Mouse (Mus musculus) cerebellum, postnatal 36 days (tissue): ENCODE data around the gene Smurf1.

ENCODE experiments used
- DNase-seq, 2 experiments: peaks; one replicate each; pipeline ENCODE4 v3.0.0; 2021 to 2022; ENCODE audit warnings: mixed read lengths in 2 of 2

The Smurf1 gene

GRCm38 (mm10) chr5:144965639-144966351 is at the start of gene Smurf1:
Gene Smurf1 (minus strand): TSS chr5:144965847.
- DNase-seq: peak; percentile 77 to 85

GRCm38 (mm10) chr5:145014278-145014677 is 48.6 kb upstream of the Smurf1 start:
- DNase-seq: no peak

- DNase-seq: no peak
Observed at GRCm38 (mm10) chr5:145008878-145009659, 43.4 kb upstream of the Smurf1 start.

DNA sequence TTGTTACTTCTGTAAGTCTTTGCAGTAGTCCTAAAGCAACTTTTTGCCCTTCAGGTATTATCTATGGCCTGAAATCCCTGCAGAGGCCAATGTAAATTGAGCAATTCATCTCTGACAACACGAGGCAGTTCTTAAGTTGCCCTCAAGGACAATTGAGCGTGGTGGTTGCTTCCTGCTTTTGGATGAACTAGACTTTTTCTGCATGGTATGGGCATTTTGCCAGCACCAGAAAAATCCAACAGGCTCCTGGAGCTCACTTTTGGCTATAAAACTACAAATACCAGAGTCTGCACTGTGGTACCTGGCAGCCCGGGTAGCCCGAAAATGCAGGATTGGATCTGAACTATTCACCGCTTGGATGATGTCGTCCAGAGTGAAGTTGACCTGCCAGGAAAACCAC is 39.9 kb upstream of the Smurf1 start:
- no peak for DNase-seq

DNA sequence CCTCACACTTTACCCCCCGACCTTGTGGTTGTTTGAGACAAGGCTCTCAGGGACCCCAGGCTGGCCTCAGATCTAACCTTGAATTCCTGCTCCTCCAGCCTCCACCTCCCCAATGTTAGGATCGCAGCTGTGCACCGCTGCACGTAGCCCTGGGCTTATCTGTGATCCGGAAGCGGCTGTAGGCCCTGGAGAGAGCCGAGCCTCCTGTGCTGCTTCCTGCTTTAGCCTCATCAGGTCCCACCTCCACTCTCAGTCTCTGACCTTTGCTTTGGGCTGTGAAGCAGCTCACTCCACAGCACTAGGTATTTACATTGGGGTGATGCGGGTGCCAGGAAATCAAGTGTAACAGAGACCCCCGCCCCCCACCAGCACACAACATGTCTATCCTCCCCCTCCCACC is 38.8 kb upstream of the Smurf1 start:
- no peak for DNase-seq

- no peak for DNase-seq
Observed at GRCm38 (mm10) chr5:145003362-145003761, 37.7 kb upstream of the Smurf1 start.

DNA sequence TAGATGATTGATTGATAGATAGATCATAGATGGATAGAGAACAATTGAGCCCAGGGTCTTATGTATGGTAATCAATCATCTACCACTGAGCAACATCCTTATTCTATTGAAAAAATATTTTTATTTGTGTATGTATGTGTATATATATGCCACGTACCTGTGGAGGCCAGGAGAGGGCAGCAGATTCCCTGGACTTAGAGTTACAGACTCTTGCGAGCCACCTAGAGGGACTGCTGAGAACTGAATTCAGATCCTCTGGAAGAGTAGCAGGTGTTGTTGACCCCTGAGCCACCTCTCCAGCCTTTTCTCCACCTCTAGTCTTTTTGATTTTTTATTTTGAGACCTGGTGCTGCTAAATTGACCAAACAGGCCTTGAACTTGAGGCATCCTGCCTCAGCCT is 32.8 kb upstream of the Smurf1 start:
- DNase-seq: no peak

DNA sequence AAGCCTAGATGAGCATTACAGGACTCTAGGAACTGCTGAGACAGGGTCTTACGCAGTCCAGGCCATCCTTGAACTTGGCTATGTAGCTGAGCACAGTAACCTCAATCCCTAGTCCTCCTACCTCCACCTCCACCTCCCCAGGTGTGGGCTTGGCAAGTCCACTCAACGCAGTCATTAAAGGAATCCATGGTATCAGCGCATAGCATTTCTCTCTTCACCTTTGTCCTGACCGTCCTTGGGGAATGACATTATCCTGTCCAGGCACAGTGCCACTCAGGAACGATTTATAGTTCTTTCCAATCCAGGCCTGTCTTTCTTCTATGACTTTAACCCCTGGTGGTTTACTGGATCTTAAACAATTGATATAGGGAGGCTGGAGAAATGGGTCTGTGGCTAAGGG is 24.8 kb upstream of the Smurf1 start:
- DNase-seq: no peak

DNA sequence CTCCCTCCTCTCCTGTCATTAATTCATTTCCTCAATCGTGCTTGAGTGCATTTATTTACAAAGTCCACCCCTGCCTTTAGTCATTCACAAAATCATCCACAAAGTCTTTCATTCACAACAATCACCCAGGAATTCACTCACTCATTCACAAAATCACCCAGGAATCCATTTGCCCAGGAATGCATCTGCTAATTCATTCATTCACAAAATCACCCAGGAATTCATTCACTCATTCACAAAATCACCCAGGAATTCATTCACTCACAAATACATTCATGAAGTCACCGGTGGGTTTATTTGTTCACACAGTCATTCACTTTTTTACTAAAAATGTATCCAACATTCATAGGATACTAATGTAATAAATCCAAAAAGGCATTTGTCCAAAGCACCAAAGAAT is 24.4 kb upstream of the Smurf1 start:
- DNase-seq: no peak

- no peak for DNase-seq
Observed at GRCm38 (mm10) chr5:144989061-144989405, 23.4 kb upstream of the Smurf1 start.

GRCm38 (mm10) chr5:144988340-144989060 is 22.9 kb upstream of the Smurf1 start:
- DNase-seq: peak; percentile 12 to 52

- DNase-seq: no peak
Observed at GRCm38 (mm10) chr5:144987561-144987960, 21.9 kb upstream of the Smurf1 start.

- DNase-seq: no peak
Observed at GRCm38 (mm10) chr5:144984839-144985238, 19.2 kb upstream of the Smurf1 start.

DNA sequence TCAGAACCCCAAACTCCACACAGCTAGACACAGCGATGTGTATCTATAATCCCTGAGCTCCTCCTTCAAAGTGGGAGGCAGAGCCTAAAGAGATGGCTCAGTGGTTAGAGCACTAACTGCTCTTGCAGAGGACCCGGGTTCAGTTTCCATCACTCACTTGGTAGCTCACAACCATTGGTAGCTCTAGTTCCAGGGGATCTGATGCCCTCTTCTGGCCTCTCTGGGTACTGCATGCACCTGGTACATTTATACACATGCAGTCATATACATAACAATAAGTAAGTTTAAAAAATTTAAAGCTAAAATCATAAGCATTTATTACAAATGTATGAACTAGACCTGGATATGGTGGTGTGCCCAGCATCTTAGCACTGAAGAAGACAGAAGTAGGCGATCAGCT is 17.6 kb upstream of the Smurf1 start:
- DNase-seq: no peak

GRCm38 (mm10) chr5:144979110-144979509 is 13.5 kb upstream of the Smurf1 start:
- DNase-seq: no peak

DNA sequence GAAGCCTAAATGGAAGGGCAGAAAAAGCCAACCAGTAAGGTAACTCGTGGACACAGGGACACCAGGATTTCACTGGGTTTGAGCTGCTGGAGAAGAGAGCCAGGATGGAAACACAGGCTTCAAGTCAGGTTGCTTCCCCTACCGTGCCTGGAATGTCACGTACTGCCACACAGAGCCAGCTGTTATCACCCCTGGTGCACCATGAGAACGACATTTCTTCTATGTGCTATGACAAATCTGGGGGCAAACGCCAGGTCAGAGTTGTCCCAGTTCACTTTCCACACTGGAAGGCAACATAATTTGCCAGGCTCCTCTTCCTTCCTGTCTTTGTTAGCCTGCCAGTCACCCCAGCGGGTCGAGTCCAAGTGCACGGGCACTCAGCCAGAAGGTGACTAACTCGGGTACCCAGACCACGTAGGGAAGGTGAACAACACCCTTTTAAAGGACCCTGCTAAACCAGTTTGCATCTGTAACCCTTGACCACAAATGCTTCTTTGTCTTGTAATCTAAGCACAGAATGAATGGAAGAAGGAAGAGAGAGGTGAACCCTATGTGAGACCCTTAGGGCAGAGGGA is 13.0 kb upstream of the Smurf1 start:
- no peak for DNase-seq

DNA sequence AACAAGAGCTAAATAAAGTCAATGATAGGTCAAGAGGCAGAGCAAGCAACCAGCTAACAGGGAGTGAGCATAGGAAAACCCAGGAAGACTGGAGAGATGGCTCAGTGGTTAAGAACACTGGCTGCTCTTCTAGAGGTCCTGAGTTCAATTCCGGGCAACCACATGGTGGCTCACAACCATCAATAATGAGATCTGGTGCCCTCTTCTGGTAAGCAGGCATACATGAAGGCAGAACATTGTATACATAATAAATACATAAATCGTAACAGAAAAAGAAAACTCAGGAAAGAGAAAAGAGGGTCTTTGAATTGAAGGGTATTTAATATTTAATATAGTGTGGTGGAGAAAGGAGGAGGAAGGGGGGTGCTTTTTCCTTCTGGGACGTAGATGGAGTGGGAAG is 5.6 kb upstream of the Smurf1 start:
- DNase-seq: no peak

DNA sequence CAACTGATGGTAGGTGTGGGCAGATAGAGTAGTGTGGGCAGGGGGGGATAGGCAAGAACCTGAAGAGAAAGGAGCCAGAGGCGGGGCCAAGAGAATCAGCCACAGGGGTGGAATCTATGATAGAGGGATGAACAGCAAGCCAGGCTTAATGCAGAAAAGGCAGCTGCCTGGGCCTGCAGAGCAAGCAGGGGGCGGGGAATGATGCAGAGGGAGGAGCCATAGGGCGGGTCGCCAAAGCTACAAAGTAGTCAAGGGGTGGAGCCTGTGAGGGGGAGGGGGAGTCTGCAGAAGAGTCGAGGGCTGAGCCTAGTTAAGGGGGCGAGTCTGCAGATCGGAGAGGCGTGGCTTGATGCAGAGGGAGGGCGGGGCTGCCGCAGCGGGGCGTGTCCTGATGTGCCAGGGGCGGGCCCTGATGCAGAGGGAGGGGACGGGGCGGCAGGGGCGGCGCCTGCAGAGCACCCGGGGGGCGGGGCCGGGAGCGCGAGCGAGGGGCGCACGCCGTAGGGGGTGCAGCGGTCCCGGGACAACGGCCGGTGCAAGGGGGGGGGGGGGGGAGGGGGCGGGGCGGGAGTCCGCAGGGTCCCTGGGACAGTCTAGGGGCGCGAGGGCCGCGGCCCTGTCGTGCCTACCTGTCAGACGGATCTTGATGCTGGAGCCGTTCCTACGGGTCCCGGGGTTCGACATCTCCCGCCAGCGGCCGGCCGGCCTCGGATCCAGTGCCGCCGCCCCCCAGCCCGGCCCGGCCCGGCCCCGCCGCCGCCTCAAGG is 592 bp downstream of the Smurf1 start:
- DNase-seq: peak; percentile 66 to 74

DNA sequence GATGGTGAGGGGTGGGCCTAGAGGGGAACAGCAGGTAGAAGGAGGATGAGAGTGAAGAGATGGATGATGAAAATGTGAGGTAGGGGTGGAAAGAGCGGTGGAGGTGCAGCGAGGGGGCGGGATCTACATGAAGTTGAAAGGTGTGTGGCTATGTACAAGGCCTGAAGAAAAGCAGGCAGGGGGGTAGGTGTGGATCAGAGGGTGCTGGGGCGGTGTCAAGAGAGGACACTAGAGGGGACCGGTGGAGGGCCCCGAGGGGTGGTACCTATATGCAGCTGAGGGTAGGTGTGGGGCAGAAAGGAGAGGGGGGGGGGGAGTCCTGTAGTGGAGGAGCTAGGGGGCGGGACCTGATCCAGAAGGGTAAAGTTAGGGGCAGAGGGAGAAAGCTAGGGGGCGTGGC is 1.2 kb downstream of the Smurf1 start:
- no peak for DNase-seq

GRCm38 (mm10) chr5:144963817-144964261 is 1.8 kb downstream of the Smurf1 start:
- DNase-seq: peak in 1 of 2 experiments; percentile 26

DNA sequence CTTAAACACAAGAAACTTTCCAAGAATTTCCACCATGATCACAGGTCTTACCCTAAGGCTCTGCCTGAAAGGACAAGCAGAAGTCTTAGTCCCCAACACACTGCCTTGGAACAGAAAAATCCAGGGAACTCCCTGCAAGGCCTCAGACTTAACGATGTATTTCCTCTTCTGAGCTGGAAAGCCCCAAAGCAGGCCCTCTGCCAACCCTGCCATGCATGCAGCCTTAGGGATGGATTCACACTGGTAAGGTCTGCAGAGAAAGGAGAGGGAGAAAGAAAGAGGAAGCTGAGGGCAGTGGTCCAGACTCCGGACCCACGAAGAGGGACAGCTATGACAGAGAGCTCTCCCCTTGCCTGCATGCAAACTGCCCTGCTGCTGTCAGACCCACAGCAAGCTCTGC is 2.2 kb downstream of the Smurf1 start:
- no peak for DNase-seq

DNA sequence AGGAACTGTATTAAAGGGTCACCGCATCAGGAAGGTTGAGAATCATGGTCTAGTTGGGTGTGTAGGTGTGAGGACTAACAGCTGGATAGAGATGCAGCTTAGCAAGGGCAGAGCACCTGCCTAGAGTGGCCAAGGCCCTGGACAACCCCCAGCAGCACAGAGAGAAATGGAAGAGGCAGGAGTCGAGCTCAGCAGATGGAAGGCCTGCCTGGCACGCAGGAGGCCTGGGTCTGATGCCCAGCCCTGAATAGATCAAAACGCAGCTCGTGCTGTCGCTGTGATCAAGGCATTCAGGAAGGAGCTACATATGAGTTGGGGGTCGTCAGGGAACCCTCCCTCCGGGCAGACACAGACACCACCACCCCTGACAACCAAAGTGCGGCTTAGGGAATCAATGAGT is 7.4 kb downstream of the Smurf1 start:
- peak; percentile 33 to 39 for DNase-seq

DNA sequence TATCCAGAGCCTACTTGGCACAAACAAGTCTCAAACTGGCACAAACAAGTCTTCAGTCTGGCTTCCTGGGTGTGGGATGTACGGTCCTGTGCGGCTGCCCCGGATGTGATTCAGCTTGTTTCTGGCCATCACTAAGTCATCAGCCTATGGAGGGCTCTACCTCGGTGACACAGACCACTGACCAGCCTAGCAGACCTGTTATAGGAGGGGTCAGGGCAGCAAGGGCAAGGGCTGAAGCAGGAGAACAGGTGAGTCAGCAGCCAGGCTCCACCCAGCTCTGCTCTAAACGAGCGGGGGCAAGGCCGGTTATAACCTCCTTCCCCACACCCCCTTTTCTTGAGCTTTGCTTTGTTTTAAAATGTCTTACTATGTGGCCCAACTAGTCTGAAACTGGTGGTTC is 11.2 kb downstream of the Smurf1 start:
- DNase-seq: no peak
